Mouse (Mus musculus): Measurements from ENCODE around the gene Psmd4.
"Not testable (repeated sequence)": the region's sequence is repeated elsewhere in the genome, so short reads cannot be mapped to it uniquely, and the experiment has no call there.

Gene Psmd4

GRCm38 (mm10) chr3:95042166-95042837 lies at the start of gene Psmd4:
TSS of gene Psmd4 (minus strand) at chr3:95042614.
- in situ Hi-C loops (cut with MboI; ENCODE audit: low pct_unique_long_range_greater_than_20kb in 1 of 2, low sequenced_read_pairs in 2 of 2, unreplicated experiment in 1 of 2) = no loop called here

GRCm38 (mm10) chr3:95088071-95088470 lies 45.7 kb upstream of the Psmd4 start:
- in situ Hi-C loops (cut with MboI; ENCODE audit: low pct_unique_long_range_greater_than_20kb in 1 of 2, low sequenced_read_pairs in 2 of 2, unreplicated experiment in 1 of 2) = no loop called here

DNA sequence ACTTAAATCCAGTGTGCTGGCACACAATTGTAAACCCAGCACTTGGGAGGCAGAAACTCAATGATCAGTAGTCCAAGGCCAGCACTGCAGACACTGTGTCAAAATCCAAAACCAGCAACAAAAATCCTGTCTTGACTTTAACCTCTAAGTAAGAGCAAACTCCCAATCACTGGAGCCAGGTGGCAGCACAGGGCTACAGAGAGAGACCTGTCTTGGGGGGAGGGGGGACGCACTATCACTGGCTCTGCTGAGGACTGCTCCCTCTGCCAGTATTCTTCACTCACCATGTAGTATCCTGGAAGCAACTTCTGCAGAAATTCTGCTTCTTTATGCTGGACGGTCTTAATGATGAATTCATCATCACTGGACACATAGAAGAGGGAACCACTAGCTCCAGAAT lies 29.2 kb upstream of the Psmd4 start:
- in situ Hi-C loops (cut with MboI; ENCODE audit: low pct_unique_long_range_greater_than_20kb in 1 of 2, low sequenced_read_pairs in 2 of 2, unreplicated experiment in 1 of 2) = no loop called here

DNA sequence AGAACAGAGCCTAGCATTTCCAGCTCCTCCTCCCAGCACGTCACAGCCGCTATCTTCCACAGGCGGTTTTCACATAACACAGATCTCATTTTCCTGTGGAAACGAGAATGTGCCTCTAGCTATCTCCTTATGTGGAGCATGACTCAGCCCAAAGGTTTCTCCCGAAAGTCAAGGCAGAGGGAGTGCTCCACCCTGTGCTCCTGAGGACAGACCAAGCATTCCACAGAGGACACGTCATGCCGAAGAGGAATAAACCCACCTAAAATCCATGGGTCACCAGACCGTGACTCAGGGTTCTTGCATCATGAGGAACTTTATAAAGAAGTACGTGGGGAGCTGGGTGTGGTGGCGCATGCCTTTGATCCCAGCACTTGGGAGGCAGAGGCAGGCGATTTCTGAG lies 24.2 kb upstream of the Psmd4 start:
- in situ Hi-C loops (cut with MboI; ENCODE audit: low pct_unique_long_range_greater_than_20kb in 1 of 2, low sequenced_read_pairs in 2 of 2, unreplicated experiment in 1 of 2) = no loop called here

DNA sequence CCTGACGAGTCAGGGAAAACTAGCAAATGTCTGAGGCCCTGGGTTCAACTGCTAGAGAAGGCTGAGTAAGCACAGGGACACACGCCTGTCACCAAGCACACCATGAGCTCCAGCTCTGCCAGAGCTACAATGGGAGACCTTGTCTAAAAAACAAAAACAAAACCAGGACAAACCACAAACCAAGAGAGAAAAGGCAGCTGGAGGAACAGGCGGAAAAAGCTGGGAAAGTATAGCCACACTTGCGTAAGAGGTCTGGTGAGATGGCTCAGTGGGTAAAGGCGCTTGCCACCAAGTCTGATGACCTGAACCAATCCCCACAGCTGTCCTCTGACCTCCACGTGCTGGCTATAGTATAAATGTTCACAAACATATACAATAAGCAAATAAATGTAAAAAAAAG lies 23.7 kb upstream of the Psmd4 start:
- in situ Hi-C loops (cut with MboI; ENCODE audit: low pct_unique_long_range_greater_than_20kb in 1 of 2, low sequenced_read_pairs in 2 of 2, unreplicated experiment in 1 of 2) = no loop called here

GRCm38 (mm10) chr3:95065553-95065952 lies 23.1 kb upstream of the Psmd4 start:
- in situ Hi-C loops (cut with MboI; ENCODE audit: low pct_unique_long_range_greater_than_20kb in 1 of 2, low sequenced_read_pairs in 2 of 2, unreplicated experiment in 1 of 2) = no loop called here

- in situ Hi-C loops (cut with MboI; ENCODE audit: low pct_unique_long_range_greater_than_20kb in 1 of 2, low sequenced_read_pairs in 2 of 2, unreplicated experiment in 1 of 2) = no loop called here
Measured at GRCm38 (mm10) chr3:95063741-95064140, 21.3 kb upstream of the Psmd4 start.

DNA sequence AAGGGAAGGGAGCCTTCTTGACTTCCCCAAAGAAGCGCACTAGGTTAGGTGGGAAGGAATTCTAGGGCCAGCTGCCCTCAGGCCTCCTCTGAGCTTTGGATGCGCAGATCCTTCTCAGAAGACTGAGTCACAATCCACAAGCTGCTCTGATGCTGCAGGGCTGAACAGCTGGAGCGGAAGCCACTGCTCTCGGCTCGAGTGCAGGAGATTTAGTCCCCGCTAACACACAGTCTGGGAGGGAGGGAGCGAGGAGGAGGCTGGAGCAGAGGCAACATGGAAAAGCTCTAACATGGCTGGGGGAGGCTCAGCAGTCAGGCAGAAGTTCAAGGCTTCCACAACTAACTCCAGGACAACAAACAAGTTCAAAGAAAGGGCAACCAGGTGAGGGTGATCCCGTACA lies 15.7 kb upstream of the Psmd4 start:
- in situ Hi-C loops (cut with MboI; ENCODE audit: low pct_unique_long_range_greater_than_20kb in 1 of 2, low sequenced_read_pairs in 2 of 2, unreplicated experiment in 1 of 2) = no loop called here

DNA sequence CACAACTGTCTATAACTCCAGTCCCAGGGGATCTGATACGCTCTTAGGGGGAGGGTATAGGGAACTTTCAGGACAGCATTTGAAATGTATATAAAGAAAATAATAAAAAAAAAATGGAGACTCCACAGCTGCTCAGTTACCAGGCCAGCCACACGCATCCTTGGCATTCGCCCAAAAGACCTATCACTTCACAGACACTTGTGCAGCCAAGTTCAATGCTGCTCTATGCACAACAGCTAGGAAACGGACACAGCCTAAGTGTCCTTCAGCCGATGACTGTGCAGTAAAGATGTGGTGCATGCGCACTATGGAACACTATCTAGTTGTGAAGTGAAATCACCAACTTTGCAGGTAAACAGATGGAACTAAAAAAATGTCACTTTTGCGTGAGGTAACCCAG lies 13.9 kb upstream of the Psmd4 start:
- in situ Hi-C loops (cut with MboI; ENCODE audit: low pct_unique_long_range_greater_than_20kb in 1 of 2, low sequenced_read_pairs in 2 of 2, unreplicated experiment in 1 of 2) = no loop called here

- in situ Hi-C loops (cut with MboI; ENCODE audit: low pct_unique_long_range_greater_than_20kb in 1 of 2, low sequenced_read_pairs in 2 of 2, unreplicated experiment in 1 of 2) = no loop called here
Measured at GRCm38 (mm10) chr3:95054481-95055260, 12.3 kb upstream of the Psmd4 start.

DNA sequence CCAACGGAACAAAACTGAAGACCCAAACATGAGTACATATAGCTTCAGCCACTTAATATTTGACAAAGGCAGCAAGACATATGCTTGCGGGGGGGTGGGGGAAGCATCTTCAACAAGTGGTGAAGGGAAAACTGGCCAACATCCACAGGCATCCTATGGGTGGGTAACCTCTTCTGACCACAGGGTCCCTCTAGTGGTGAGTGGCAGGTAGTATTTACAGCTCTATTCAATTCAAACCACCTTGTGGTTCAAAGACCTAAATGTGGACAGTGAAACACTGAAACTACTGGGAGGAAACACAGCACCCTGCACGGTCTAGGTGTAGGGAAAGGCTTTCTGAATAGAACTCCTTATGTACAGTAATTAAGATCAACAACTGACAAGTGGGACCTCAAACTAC lies 11.3 kb upstream of the Psmd4 start:
- in situ Hi-C loops (cut with MboI; ENCODE audit: low pct_unique_long_range_greater_than_20kb in 1 of 2, low sequenced_read_pairs in 2 of 2, unreplicated experiment in 1 of 2) = no loop called here

- in situ Hi-C loops (cut with MboI; ENCODE audit: low pct_unique_long_range_greater_than_20kb in 1 of 2, low sequenced_read_pairs in 2 of 2, unreplicated experiment in 1 of 2) = no loop called here
Measured at GRCm38 (mm10) chr3:95052959-95053358, 10.5 kb upstream of the Psmd4 start.

DNA sequence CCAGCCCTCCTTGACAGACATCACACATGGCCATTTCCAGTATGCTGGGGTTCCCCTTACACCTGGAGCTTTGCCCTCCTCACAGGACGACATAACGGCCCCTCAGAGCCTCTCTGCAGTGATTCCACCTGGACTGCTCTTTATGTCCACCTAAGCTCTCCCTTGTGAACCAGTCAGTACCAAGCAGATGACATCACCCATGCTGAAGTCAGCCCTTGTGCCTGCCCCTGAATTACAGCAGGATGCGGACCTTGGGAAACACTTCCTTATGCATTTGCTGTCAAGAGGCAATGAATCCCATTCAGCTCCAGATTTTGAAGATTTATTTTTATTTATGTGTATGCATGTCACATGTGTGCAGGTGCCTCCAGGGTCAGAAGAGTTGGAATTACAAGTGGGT lies 5.5 kb upstream of the Psmd4 start:
- in situ Hi-C loops (cut with MboI; ENCODE audit: low pct_unique_long_range_greater_than_20kb in 1 of 2, low sequenced_read_pairs in 2 of 2, unreplicated experiment in 1 of 2) = no loop called here

DNA sequence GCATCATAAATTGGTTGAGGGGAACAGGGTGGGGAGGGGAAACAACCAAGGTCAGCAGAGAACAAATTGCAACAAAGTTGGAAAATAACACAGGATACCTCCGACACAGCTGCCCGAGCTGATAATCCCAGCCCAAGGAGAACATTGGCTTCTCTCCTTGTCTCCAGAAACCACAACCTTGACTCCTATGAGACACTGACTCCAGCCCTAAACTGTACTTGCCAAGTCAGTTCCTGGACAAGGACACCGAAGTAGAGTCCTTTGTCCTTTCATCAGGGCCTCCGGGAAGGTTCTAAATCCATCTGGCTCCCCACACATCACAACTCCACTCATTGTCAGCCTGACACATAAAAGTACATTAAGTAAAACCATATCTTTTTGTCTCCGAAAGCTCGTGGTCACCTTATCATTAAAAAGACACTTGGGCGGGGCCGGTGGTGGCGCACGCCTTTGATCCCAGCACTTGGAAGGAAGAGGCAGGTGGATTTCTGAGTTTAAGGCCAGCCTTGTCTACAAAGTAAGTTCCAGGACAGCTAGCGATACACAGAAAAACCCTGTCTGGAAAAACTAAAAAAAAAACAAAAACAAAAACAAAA lies 4.1 kb upstream of the Psmd4 start:
- in situ Hi-C loops (cut with MboI; ENCODE audit: low pct_unique_long_range_greater_than_20kb in 1 of 2, low sequenced_read_pairs in 2 of 2, unreplicated experiment in 1 of 2) = no loop called here

DNA sequence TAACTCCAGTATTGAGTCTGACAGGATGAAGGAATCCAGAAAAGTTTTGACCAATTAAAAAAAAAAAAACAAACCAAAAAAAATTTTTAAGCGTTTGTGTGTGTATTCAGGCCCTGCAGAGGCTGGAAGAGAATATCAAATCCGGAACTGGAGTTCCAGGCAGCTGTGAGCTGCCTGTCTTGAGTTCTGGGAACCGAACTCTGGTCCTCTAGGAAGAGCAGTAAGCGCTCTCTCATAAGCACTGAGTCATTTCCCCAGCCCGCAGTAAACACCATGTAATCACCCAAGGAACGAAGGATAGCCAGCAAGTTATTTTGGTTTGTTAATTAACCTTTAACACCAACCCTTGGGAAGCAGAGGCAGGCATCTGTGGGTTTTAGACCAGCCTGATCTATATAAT lies 837 bp upstream of the Psmd4 start:
- in situ Hi-C loops (cut with MboI; ENCODE audit: low pct_unique_long_range_greater_than_20kb in 1 of 2, low sequenced_read_pairs in 2 of 2, unreplicated experiment in 1 of 2) = no loop called here

- in situ Hi-C loops (cut with MboI; ENCODE audit: low pct_unique_long_range_greater_than_20kb in 1 of 2, low sequenced_read_pairs in 2 of 2, unreplicated experiment in 1 of 2) = no loop called here
Measured at GRCm38 (mm10) chr3:95042838-95043229, 420 bp upstream of the Psmd4 start.

DNA sequence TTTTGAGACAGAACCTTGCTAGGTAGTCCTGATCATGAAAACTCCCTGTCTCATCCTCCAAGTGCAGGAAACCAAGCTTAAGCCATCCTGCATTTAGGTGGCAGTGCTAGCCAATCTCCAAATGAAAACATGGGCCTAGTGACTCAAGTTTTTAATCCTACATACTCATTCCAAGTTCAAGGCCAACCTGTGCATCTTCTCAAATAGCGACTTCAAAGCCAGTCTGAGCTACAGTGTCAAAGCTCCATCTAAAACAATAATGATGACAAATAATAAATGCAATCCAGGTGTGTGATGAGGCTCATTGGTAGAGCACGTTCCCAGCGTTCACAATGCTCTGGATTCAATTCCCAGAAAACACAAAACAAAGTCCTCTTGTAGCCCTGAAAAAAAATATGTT lies 789 bp downstream of the Psmd4 start:
- in situ Hi-C loops (cut with MboI; ENCODE audit: low pct_unique_long_range_greater_than_20kb in 1 of 2, low sequenced_read_pairs in 2 of 2, unreplicated experiment in 1 of 2) = no loop called here

- in situ Hi-C loops (cut with MboI; ENCODE audit: low pct_unique_long_range_greater_than_20kb in 1 of 2, low sequenced_read_pairs in 2 of 2, unreplicated experiment in 1 of 2) = no loop called here
Measured at GRCm38 (mm10) chr3:95029953-95030352, 12.5 kb downstream of the Psmd4 start.

- in situ Hi-C loops (cut with MboI; ENCODE audit: low pct_unique_long_range_greater_than_20kb in 1 of 2, low sequenced_read_pairs in 2 of 2, unreplicated experiment in 1 of 2) = not testable (repeated sequence)
Measured at GRCm38 (mm10) chr3:95029291-95029827, 13.1 kb downstream of the Psmd4 start.

DNA sequence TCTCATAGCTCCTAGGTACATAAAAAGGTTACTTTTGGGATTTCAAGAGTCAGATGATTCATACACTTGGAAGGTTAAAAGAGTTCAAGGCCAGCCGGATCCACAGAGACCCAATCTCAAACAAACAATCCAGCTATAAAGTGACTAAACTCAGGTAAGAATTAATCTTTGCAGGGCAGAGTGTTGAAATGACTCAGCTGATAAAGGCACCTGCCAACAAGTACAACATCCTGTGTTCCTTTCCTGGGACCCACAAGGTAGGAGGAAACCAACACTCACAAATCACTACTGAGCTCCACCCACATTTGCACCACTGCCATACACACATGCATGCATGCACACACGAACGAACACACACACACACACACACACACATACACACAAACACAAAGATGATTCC lies 13.8 kb downstream of the Psmd4 start:
- in situ Hi-C loops (cut with MboI; ENCODE audit: low pct_unique_long_range_greater_than_20kb in 1 of 2, low sequenced_read_pairs in 2 of 2, unreplicated experiment in 1 of 2) = no loop called here

All from mouse embryonic stem cell (cell line).